Comparison of ENCODE assay signal across 8 mouse cellular contexts in the genomic region with DNA sequence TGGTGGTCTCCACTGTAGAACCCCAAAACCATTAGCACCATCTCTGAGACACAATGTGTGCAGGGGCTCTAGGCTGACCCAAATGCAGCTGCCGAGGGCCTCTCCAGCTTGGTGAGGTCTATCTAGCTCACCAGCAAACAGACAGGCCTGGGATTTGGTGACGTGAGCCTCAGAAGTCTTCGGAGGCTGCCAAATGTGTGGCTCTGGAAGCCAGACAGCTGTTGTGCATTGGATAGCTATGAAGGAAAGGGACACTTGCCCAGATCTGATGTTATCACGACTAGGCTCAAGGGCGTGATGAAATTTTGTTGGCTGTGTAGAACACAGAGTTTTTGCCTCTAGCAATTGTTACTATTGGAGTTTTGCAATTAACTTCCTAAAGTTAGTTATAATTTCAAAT. TPM values are rescaled to one million over a fixed set of nuclear protein-coding genes. Genes with fewer than 3 reads are reported as not detected.
DNase-seq lines count a peak whose midpoint lies in the region; ATAC-seq lines count a peak whose summit lies in the region.
"Had no signal": no experiment of that assay in that cellular context is flagged by ENCODE, and none has a peak within 500 bp of the region (broad histone marks: within the 10 kb centered on the region; RNA-seq: fewer than 3 reads in every experiment).

No protein-coding gene starts in this region.

- H3K36me3 ChIP-seq in stomach, embryonic 16.5 days (ENCODE audit: control insufficient read depth, insufficient read depth, low read length) = no peaks in the 10 kb centered on the region
- H3K36me3 ChIP-seq in hindbrain, embryonic 12.5 days = no peaks in the 10 kb centered on the region
- H3K36me3 ChIP-seq: midbrain, embryonic 12.5 days had no signal

- 59% methylated on average over 5 of the region's 5 CpGs for WGBS in stomach, embryonic 16.5 days
- WGBS in hindbrain, embryonic 12.5 days = 89% methylated on average over 5 of the region's 5 CpGs

- H3K9me3 ChIP-seq in stomach, embryonic 16.5 days (replicated peaks; ENCODE audit: control insufficient read depth, low read length) = no peaks in the 10 kb centered on the region
- H3K9me3 ChIP-seq in hindbrain, embryonic 12.5 days (replicated peaks) = no peaks in the 10 kb centered on the region
- H3K9me3 ChIP-seq: midbrain, embryonic 12.5 days had no signal

- H3K4me2 ChIP-seq in stomach, embryonic 16.5 days (ENCODE audit: low read depth, low read length) = no peak overlapping the region
- H3K4me2 ChIP-seq in hindbrain, embryonic 12.5 days (replicated peaks) = no peak overlapping the region
- H3K4me2 ChIP-seq: midbrain, embryonic 12.5 days had no signal

- H3K9ac ChIP-seq in stomach, embryonic 16.5 days (ENCODE audit: low read length) = no peak overlapping the region
- no peak overlapping the region for H3K9ac ChIP-seq in hindbrain, embryonic 12.5 days
- H3K9ac ChIP-seq: midbrain, embryonic 12.5 days had no signal

- 0 out of 2 replicates have a peak, but pooled peaks cover 2% of the 10 kb centered on the region for H3K4me1 ChIP-seq in stomach, embryonic 16.5 days (ENCODE audit: control insufficient read depth, insufficient read depth, low read length)
- H3K4me1 ChIP-seq in hindbrain, embryonic 12.5 days = no peaks in the 10 kb centered on the region
- H3K4me1 ChIP-seq: midbrain, embryonic 12.5 days had no signal

- no peak overlapping the region; the same call in 1 of the 2 replicates for H3K27ac ChIP-seq in stomach, embryonic 16.5 days (ENCODE audit: low read length)
- H3K27ac ChIP-seq in hindbrain, embryonic 12.5 days = no peak overlapping the region
- H3K27ac ChIP-seq: midbrain, embryonic 12.5 days had no signal

- peak; percentile 76; the same call in 1 of the 2 replicates for ATAC-seq in stomach, embryonic 16.5 days (ENCODE audit: insufficient read depth, low FRiP score)
- ATAC-seq in hindbrain, embryonic 12.5 days (ENCODE audit: low FRiP score) = no peak

- DNase-seq in ovary, adult 18-20 months (ENCODE audit: low spot score) = peak; percentile 62
- no peak for DNase-seq in ovary, postnatal 10 days (ENCODE audit: low spot score)
- peak; percentile 65 for DNase-seq in gastrocnemius, postnatal 10 days
- DNase-seq in kidney, postnatal 10 days = peak; percentile 75
- no peak for DNase-seq in thymus, postnatal 4 days

- no peak overlapping the region for H3K4me3 ChIP-seq in stomach, embryonic 16.5 days (replicated peaks; ENCODE audit: low read length)
- no peak overlapping the region for H3K4me3 ChIP-seq in hindbrain, embryonic 12.5 days
- H3K4me3 ChIP-seq: midbrain, embryonic 12.5 days had no signal

- no peaks in the 10 kb centered on the region for H3K27me3 ChIP-seq in stomach, embryonic 16.5 days (ENCODE audit: control insufficient read depth, insufficient read depth, low read length)
- no peaks in the 10 kb centered on the region for H3K27me3 ChIP-seq in hindbrain, embryonic 12.5 days
- H3K27me3 ChIP-seq: midbrain, embryonic 12.5 days had no signal

RNA-seq across cellular contexts. Expression of a gene that starts 4.6 kb away (rescaled TPM):
- total RNA-seq in gastrocnemius, postnatal 10 days (2021) = 1 to 10 TPM; 3.7 to 5.3 TPM
- not detected in 2 replicates for polyA plus RNA-seq in stomach, embryonic 16.5 days (2015; fragmentation: Nextera tagmentation; extraction: Ambion mirVana)
- polyA plus RNA-seq in hindbrain, embryonic 12.5 days (2016; fragmentation: Nextera tagmentation; extraction: Ambion mirVana) = not detected in 2 replicates
- polyA plus RNA-seq: midbrain, embryonic 12.5 days had no signal

RNA-seq across cellular contexts. Expression of a gene that starts 8.4 kb away (rescaled TPM):
- 100 to 1,000 TPM; 327 to 371 TPM for total RNA-seq in gastrocnemius, postnatal 10 days (2021)
- 6.7 and 7.3 TPM in 2 replicates for polyA plus RNA-seq in stomach, embryonic 16.5 days (2015; fragmentation: Nextera tagmentation; extraction: Ambion mirVana)
- 4.5 and 5.0 TPM in 2 replicates for polyA plus RNA-seq in hindbrain, embryonic 12.5 days (2016; fragmentation: Nextera tagmentation; extraction: Ambion mirVana)

RNA-seq across cellular contexts. Expression of a gene that starts 13.0 kb away (rescaled TPM):
- 10 to 100 TPM; 20.3 to 20.8 TPM for total RNA-seq in gastrocnemius, postnatal 10 days (2021)
- polyA plus RNA-seq in stomach, embryonic 16.5 days (2015; fragmentation: Nextera tagmentation; extraction: Ambion mirVana) = 31.3 and 33.3 TPM in 2 replicates
- 36.9 and 39.0 TPM in 2 replicates for polyA plus RNA-seq in hindbrain, embryonic 12.5 days (2016; fragmentation: Nextera tagmentation; extraction: Ambion mirVana)

RNA-seq across cellular contexts. Expression of a gene that starts 25.4 kb away (rescaled TPM):
- total RNA-seq in gastrocnemius, postnatal 10 days (2021) = under 1 TPM in 1 of 2 experiments, not detected in 1; 0.43 TPM
- polyA plus RNA-seq in stomach, embryonic 16.5 days (2015; fragmentation: Nextera tagmentation; extraction: Ambion mirVana) = 0.97 and 1.8 TPM in 2 replicates
- polyA plus RNA-seq in hindbrain, embryonic 12.5 days (2016; fragmentation: Nextera tagmentation; extraction: Ambion mirVana) = 0.26 and 0.50 TPM in 2 replicates
- polyA plus RNA-seq: midbrain, embryonic 12.5 days had no signal

RNA-seq across cellular contexts. Expression of a gene that starts 45.3 kb away (rescaled TPM):
- 10 to 100 TPM in 1 of 2 experiments, 1 to 10 TPM in 1; 8.9 to 11.7 TPM for total RNA-seq in gastrocnemius, postnatal 10 days (2021)
- polyA plus RNA-seq in stomach, embryonic 16.5 days (2015; fragmentation: Nextera tagmentation; extraction: Ambion mirVana) = 21.4 and 22.1 TPM in 2 replicates
- 8.2 and 9.5 TPM in 2 replicates for polyA plus RNA-seq in hindbrain, embryonic 12.5 days (2016; fragmentation: Nextera tagmentation; extraction: Ambion mirVana)

Comparison
In these comparisons a context has a peak if more than half of its experiments do, and no peak if none do; other contexts are left out.
1. DNase-seq: peak in ovary, adult 18-20 months (single experiment), gastrocnemius, postnatal 10 days (single experiment) and kidney, postnatal 10 days (single experiment); none in ovary, postnatal 10 days (single experiment) and thymus, postnatal 4 days (single experiment).